Mouse (Mus musculus) limb, embryonic 10.5 days (tissue): ENCODE results near the gene Sav1. TPM values are rescaled to one million over a fixed set of nuclear protein-coding genes. Genes with fewer than 3 reads are reported as not detected.
A peak's percentile ranks its signal among the peaks of the same experiment; 100 is the strongest.

ENCODE experiments used
- DNase-seq: peaks from one replicate; pipeline ENCODE4 v3.0.0-alpha.2; 2017; ENCODE audit warnings: low spot score
- H3K27ac ChIP-seq: fragments of 300-500 bp; sonication (generic); 2 replicates; pipeline ENCODE4 v1.5.1; 2016; ENCODE audit warnings: mild to moderate bottlenecking
- H3K27me3 ChIP-seq: fragments of 300-500 bp; sonication (generic); 2 replicates; pipeline ENCODE4 v1.6.1; 2016; ENCODE audit warnings: low read depth, mild to moderate bottlenecking; ENCODE audit not compliant: poor library complexity, severe bottlenecking
- H3K36me3 ChIP-seq: fragments of 300-500 bp; sonication (generic); 2 replicates; pipeline ENCODE4 v1.6.1; 2016; ENCODE audit warnings: mild to moderate bottlenecking, moderate library complexity
- H3K4me1 ChIP-seq: fragments of 300-500 bp; sonication (generic); 2 replicates; pipeline ENCODE4 v1.6.1; 2016
- H3K4me3 ChIP-seq: fragments of 300-500 bp; sonication (generic); 2 replicates; pipeline ENCODE4 v1.5.1; 2016; ENCODE audit warnings: mild to moderate bottlenecking, moderate library complexity
- H3K9me3 ChIP-seq: fragments of 300-500 bp; sonication (generic); replicated peaks from 2 replicates; pipeline ENCODE4 v1.6.1; 2016; ENCODE audit warnings: mild to moderate bottlenecking
- WGBS: fragments of 180-500 bp; shearing (Covaris S2); methylation state at CpG from one replicate; pipeline ENCODE4 v1.1.7; 2016; 5-methylcytosine and 5-hydroxymethylcytosine counted together
- polyA plus RNA-seq: library from polyadenylated mRNA; unstranded; fragments of >200 nt; fragmentation: Nextera tagmentation; extraction: Ambion mirVana; gene quantifications from 2 replicates; pipeline ENCODE4 v1.2.1, GENCODE M21; 2016

The Sav1 gene
- 8.7 and 9.3 TPM in 2 replicates for polyA plus RNA-seq

- WGBS = under 1% methylated on average over 102 of the region's 102 CpGs
- peak within 1 kb of the TSS; percentile 98 for H3K27ac ChIP-seq
Observed at GRCm38 (mm10) chr12:69986786-69987497, at the start of gene Sav1. Gene Sav1, minus strand, starts transcription at chr12:69987002.

GRCm38 (mm10) chr12:70026233-70026632 lies 39.4 kb upstream of the Sav1 start:
- H3K27ac ChIP-seq = no peak overlapping the region
- H3K9me3 ChIP-seq = no peaks in the 10 kb centered on the region
- no peaks in the 10 kb centered on the region for H3K27me3 ChIP-seq
- H3K4me1 ChIP-seq = no peaks in the 10 kb centered on the region
- H3K4me3 ChIP-seq = no peak overlapping the region
- peaks cover 58% of the 10 kb centered on the region for H3K36me3 ChIP-seq
- no peak for DNase-seq

More at GRCm38 (mm10) chr12:69986786-69987497, at the start of gene Sav1:
- peak within 1 kb of the TSS; percentile 92 for H3K4me3 ChIP-seq
- no peaks in the 10 kb centered on the region for H3K9me3 ChIP-seq
- peaks cover 12% of the 10 kb centered on the region for H3K4me1 ChIP-seq
- no peaks in the 10 kb centered on the region for H3K27me3 ChIP-seq
- peaks cover 26% of the 10 kb centered on the region for H3K36me3 ChIP-seq
- DNase-seq = peak; percentile 90

DNA sequence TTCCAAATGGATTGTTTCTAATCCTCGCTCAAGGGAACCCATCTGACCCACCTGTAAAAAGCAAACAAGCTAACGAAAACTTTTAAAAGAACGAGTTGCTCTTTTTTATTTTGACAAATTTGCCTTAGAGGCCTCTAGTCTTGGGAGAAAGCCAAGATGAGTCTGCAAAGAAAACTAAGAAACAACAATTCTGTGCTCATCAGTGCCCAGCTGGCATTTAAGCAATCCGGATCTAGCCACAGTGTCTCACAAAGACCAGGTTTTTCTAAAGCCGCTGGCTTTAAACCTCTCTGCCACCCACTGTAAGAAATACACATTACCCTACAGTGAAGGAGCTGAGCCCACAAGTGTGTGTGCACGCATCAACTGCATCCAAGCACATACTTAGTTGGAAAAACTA lies 38.6 kb upstream of the Sav1 start:
- Histone ChIP-seq H3K4me3 (no peak overlapping the region), H3K36me3 (peaks cover 58% of the 10 kb centered on the region), H3K27me3 (no peaks in the 10 kb centered on the region), H3K4me1 (no peaks in the 10 kb centered on the region), H3K9me3 (no peaks in the 10 kb centered on the region), H3K27ac (no peak overlapping the region)
- WGBS = 96% methylated on average over 6 of the region's 6 CpGs
- no peak for DNase-seq

- H3K36me3 ChIP-seq = peaks cover 61% of the 10 kb centered on the region
- WGBS = 87% methylated on average over 4 of the region's 4 CpGs
- H3K9me3 ChIP-seq = no peaks in the 10 kb centered on the region
- H3K27ac ChIP-seq = no peak overlapping the region
- H3K27me3 ChIP-seq = no peaks in the 10 kb centered on the region
- no peaks in the 10 kb centered on the region for H3K4me1 ChIP-seq
- no peak overlapping the region for H3K4me3 ChIP-seq
- no peak for DNase-seq
Observed at GRCm38 (mm10) chr12:70023580-70023979, 36.8 kb upstream of the Sav1 start.

DNA sequence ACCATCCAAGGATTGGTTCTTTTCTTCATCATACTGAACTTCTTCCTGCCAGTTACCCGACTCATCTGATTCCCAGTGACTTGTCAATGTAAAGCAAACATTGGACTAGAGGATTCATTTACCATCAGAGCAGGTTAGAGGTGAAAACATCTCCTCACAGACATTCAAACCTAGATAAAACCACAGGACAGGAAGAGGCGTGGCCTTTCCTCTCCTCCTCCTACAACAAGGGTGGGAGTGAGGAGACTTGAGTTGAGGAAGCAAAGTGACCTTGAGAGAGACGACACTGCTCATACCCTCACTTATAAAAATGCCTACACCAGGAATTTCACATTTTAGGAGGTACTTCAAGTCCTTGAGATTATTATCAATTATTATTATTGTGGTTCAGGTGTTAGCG lies 31.4 kb upstream of the Sav1 start:
- WGBS = 85% methylated on average over 4 of the region's 4 CpGs
- H3K27ac ChIP-seq = no peak overlapping the region
- H3K4me1 ChIP-seq = no peaks in the 10 kb centered on the region
- H3K27me3 ChIP-seq = no peaks in the 10 kb centered on the region
- no peak for DNase-seq
- no peak overlapping the region for H3K4me3 ChIP-seq
- H3K9me3 ChIP-seq = no peaks in the 10 kb centered on the region
- H3K36me3 ChIP-seq = peaks cover 28% of the 10 kb centered on the region

- no peak overlapping the region for H3K27ac ChIP-seq
- H3K4me3 ChIP-seq = no peak overlapping the region
- no peak for DNase-seq
- no peaks in the 10 kb centered on the region for H3K4me1 ChIP-seq
- H3K36me3 ChIP-seq = peaks cover 28% of the 10 kb centered on the region
- H3K27me3 ChIP-seq = no peaks in the 10 kb centered on the region
- no peaks in the 10 kb centered on the region for H3K9me3 ChIP-seq
- 81% methylated on average over 4 of the region's 4 CpGs for WGBS
Observed at GRCm38 (mm10) chr12:70015936-70016335, 29.1 kb upstream of the Sav1 start.

GRCm38 (mm10) chr12:70011681-70012080 lies 24.9 kb upstream of the Sav1 start:
- H3K4me3 ChIP-seq = no peak overlapping the region
- H3K27ac ChIP-seq = no peak overlapping the region
- no peaks in the 10 kb centered on the region for H3K9me3 ChIP-seq
- H3K27me3 ChIP-seq = no peaks in the 10 kb centered on the region
- no peak for DNase-seq
- H3K36me3 ChIP-seq = peaks cover 15% of the 10 kb centered on the region
- 76% methylated on average over 5 of the region's 5 CpGs for WGBS
- H3K4me1 ChIP-seq = no peaks in the 10 kb centered on the region

DNA sequence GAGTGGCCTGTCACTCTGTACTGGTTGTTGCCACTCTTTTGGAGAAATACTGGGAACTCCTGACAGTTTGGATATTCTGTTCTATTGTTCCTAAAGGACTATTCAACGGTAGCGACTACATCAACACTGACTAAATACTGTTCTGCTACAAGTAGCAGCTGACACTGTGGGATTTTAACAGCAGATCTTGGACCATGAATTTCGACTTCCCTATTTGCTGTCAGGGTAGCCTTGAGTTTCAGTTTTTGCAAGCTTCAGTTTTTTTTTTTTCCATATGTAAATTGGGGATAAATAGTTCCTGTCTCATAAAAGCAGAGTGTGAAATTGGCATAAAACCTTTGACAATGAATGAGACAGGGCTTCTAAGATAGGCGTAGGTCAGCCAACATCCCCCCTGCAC lies 23.6 kb upstream of the Sav1 start:
- H3K36me3 ChIP-seq = peaks cover 15% of the 10 kb centered on the region
- H3K27ac ChIP-seq = no peak overlapping the region
- H3K4me1 ChIP-seq = no peaks in the 10 kb centered on the region
- H3K27me3 ChIP-seq = no peaks in the 10 kb centered on the region
- WGBS = 96% methylated on average over 4 of the region's 4 CpGs
- DNase-seq = no peak
- no peaks in the 10 kb centered on the region for H3K9me3 ChIP-seq
- no peak overlapping the region for H3K4me3 ChIP-seq

DNA sequence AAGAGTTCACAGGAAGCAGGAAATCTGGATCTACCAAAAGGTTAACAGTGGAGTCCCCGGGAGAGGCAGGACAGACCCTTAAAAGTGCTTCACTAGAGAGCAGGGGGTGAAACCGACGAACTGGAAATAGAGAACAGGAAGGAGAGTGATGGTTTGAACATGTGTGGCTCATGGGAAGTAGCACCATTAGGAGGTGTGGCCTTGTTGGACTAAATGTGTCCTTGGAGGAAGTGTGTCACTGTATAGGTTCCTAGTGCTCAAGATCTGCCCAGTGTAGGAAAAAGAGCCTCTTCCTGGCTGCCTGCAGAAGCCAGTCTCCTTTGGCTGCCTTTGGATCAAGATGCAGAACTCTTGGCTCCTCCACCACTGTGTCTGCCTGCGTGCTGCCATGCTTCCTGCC lies 18.3 kb upstream of the Sav1 start:
- no peak for DNase-seq
- Histone ChIP-seq H3K27ac (no peak overlapping the region), H3K27me3 (no peaks in the 10 kb centered on the region), H3K4me3 (no peak overlapping the region), H3K36me3 (no peaks in the 10 kb centered on the region), H3K9me3 (no peaks in the 10 kb centered on the region), H3K4me1 (no peaks in the 10 kb centered on the region)
- 82% methylated on average over 4 of the region's 4 CpGs for WGBS

GRCm38 (mm10) chr12:69998186-69998983 lies 11.6 kb upstream of the Sav1 start:
- H3K9me3 ChIP-seq = no peaks in the 10 kb centered on the region
- DNase-seq = no peak
- no peak overlapping the region for H3K4me3 ChIP-seq
- 93% methylated on average over 13 of the region's 13 CpGs for WGBS
- no peaks in the 10 kb centered on the region for H3K27me3 ChIP-seq
- no peak overlapping the region for H3K27ac ChIP-seq
- no peaks in the 10 kb centered on the region for H3K4me1 ChIP-seq
- H3K36me3 ChIP-seq = no peaks in the 10 kb centered on the region

DNA sequence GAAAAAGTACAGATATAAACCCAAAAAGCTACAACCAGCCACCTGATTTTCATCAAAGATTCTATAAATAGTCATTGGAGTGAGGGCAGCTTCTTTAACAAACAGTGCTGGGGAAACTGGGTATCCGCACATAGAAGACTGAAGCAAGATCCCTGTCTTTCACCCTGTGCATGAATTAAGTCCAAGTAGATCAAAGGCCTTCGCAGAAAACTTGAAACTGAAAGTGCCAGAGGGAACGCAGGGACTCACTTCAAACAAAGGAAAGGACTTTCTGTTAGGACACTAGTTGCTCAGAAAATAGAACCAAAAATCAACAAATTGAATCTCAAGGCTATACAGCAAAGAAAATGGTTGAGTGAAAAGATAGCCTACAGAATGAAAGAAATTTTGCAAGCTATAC lies 8.6 kb upstream of the Sav1 start:
- 79% methylated on average over 3 of the region's 3 CpGs for WGBS

DNA sequence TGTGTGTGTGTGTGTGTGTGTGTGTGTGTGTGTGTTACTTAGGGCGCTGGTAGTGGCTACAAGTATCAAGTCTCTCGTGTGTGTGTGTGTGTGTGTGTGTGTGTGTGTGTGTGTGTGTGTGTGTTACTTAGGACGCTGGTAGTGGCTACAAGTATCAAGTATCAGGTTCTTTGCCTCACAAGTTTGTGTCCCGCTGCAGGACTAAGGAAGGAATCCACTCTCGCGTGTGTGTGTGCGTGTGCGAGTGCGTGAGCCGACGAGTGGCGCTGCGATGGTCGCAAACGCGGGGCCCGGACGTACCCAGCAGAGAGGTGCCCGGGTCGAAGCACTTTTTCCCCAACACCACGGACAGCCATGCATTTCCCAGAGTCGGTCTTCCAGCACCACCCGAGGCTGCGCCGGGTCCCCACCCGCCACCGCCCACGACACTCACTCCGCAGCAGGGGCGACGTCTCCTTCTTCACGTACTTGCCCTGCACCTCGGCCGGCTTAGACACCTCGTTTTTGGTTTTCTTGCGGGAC lies 500 bp downstream of the Sav1 start:
- Histone ChIP-seq H3K36me3 (peaks cover 33% of the 10 kb centered on the region), H3K4me1 (peaks cover 12% of the 10 kb centered on the region), H3K9me3 (no peaks in the 10 kb centered on the region), H3K4me3 (peak overlapping the region; percentile 92), H3K27ac (peak overlapping the region; percentile 98), H3K27me3 (no peaks in the 10 kb centered on the region)
- DNase-seq = peak; percentile 74
- WGBS = 0% methylated on average over 33 of the region's 36 CpGs

More for the DNA sequence above, 8.6 kb upstream of the Sav1 start:
- Histone ChIP-seq H3K4me1 (no peaks in the 10 kb centered on the region), H3K36me3 (no peaks in the 10 kb centered on the region), H3K4me3 (no peak overlapping the region), H3K27ac (no peak overlapping the region), H3K27me3 (no peaks in the 10 kb centered on the region), H3K9me3 (no peaks in the 10 kb centered on the region)
- no peak for DNase-seq

- H3K9me3 ChIP-seq = no peaks in the 10 kb centered on the region
- peaks cover 40% of the 10 kb centered on the region for H3K36me3 ChIP-seq
- no peaks in the 10 kb centered on the region for H3K27me3 ChIP-seq
- no peak for DNase-seq
- 63% methylated on average over 4 of the region's 4 CpGs for WGBS
- peak overlapping the region; percentile 92 for H3K4me3 ChIP-seq
- peaks cover 12% of the 10 kb centered on the region for H3K4me1 ChIP-seq
- H3K27ac ChIP-seq = no peak overlapping the region
Observed at GRCm38 (mm10) chr12:69985546-69985945, 1.3 kb downstream of the Sav1 start.
